19 mouse cellular contexts compared by ENCODE assay signal in genomic region chr9:59716275-59716898, GRCm38 (mm10). TPM values are rescaled to one million over a fixed set of nuclear protein-coding genes. Genes with fewer than 3 reads are reported as not detected.
A peak's percentile ranks its signal among the peaks of the same experiment; 100 is the strongest.
DNase-seq lines count a peak whose midpoint lies in the region; ATAC-seq lines count a peak whose summit lies in the region.
"Had no signal": no experiment of that assay in that cellular context is flagged by ENCODE, and none has a peak within 500 bp of the region (broad histone marks: within the 10 kb centered on the region; RNA-seq: fewer than 3 reads in every experiment).

No protein-coding gene starts in this region.

- no peaks in the 10 kb centered on the region for H3K27me3 ChIP-seq in kidney, embryonic 14.5 days (ENCODE audit: control insufficient read depth, insufficient read depth, low read length)
- H3K27me3 ChIP-seq in heart, embryonic 11.5 days (ENCODE audit: control insufficient read depth, insufficient read depth, low read length) = no peaks in the 10 kb centered on the region
- H3K27me3 ChIP-seq: embryonic facial prominence, embryonic 15.5 days; midbrain, embryonic 12.5 days; Patski had no signal

- no peaks in the 10 kb centered on the region for H3K4me1 ChIP-seq in kidney, embryonic 14.5 days (ENCODE audit: control insufficient read depth, insufficient read depth, low read length)
- no peaks in the 10 kb centered on the region for H3K4me1 ChIP-seq in heart, embryonic 11.5 days (ENCODE audit: control insufficient read depth, insufficient read depth, low read length)
- H3K4me1 ChIP-seq: embryonic facial prominence, embryonic 15.5 days had no signal

- WGBS in kidney, embryonic 14.5 days = 57% methylated on average over 7 of the region's 7 CpGs
- WGBS in heart, embryonic 11.5 days (ENCODE audit: insufficient replicate concordance) = 72% methylated on average over 7 of the region's 7 CpGs

- no peak overlapping the region for H3K9ac ChIP-seq in kidney, embryonic 14.5 days (ENCODE audit: low read depth, low read length)
- H3K9ac ChIP-seq in heart, embryonic 11.5 days (ENCODE audit: low read depth, low read length) = no peak overlapping the region
- H3K9ac ChIP-seq: embryonic facial prominence, embryonic 15.5 days; liver, embryonic 14.5 days; midbrain, embryonic 12.5 days had no signal

- no peak overlapping the region for H3K4me3 ChIP-seq in kidney, embryonic 14.5 days (ENCODE audit: low read length)
- H3K4me3 ChIP-seq in heart, embryonic 11.5 days (ENCODE audit: low read depth, low read length) = no peak overlapping the region
- H3K4me3 ChIP-seq: embryonic facial prominence, embryonic 15.5 days; midbrain, embryonic 12.5 days had no signal

- H3K4me2 ChIP-seq in kidney, embryonic 14.5 days (replicated peaks; ENCODE audit: low read depth, low read length) = no peak overlapping the region
- no peak overlapping the region for H3K4me2 ChIP-seq in heart, embryonic 11.5 days
- H3K4me2 ChIP-seq: embryonic facial prominence, embryonic 15.5 days; midbrain, embryonic 12.5 days had no signal

- peak; percentile 75 for DNase-seq in kidney, adult 18-20 months
- peak; percentile 75 for DNase-seq in kidney, postnatal 14 days
- peak; percentile 30 for DNase-seq in lung, postnatal 10 days
- DNase-seq in yolk sac, embryonic 10.5 days (ENCODE audit: low spot score) = peak; percentile 77
- DNase-seq in adrenal gland, adult 8-10 months = no peak
- no peak for DNase-seq in frontal cortex, postnatal 36 days (ENCODE audit: low spot score in 2 of 2)
- DNase-seq: adrenal gland, postnatal 10 days; cerebellum, adult 9-11 months; heart, postnatal 4 days; thymus, postnatal 4 days had no signal

- H3K36me3 ChIP-seq in kidney, embryonic 14.5 days (ENCODE audit: control insufficient read depth, insufficient read depth, low read length) = no peaks in the 10 kb centered on the region
- no peaks in the 10 kb centered on the region for H3K36me3 ChIP-seq in heart, embryonic 11.5 days (ENCODE audit: control insufficient read depth, insufficient read depth, low read length)
- H3K36me3 ChIP-seq: embryonic facial prominence, embryonic 15.5 days; midbrain, embryonic 12.5 days had no signal

- ATAC-seq in kidney, embryonic 14.5 days (ENCODE audit: low FRiP score, low TSS enrichment) = no peak
- no peak for ATAC-seq in heart, embryonic 11.5 days (replicated peaks; ENCODE audit: insufficient number of reproducible peaks, low FRiP score, low TSS enrichment)
- ATAC-seq: CD4-positive, CD25-positive, alpha-beta regulatory T cell, adult 4 months; hindbrain, embryonic 16.5 days; Patski had no signal

- H3K27ac ChIP-seq in kidney, embryonic 14.5 days (ENCODE audit: low read depth, low read length) = no peak overlapping the region
- no peak overlapping the region for H3K27ac ChIP-seq in heart, embryonic 11.5 days (ENCODE audit: low read depth, low read length)
- H3K27ac ChIP-seq: embryonic facial prominence, embryonic 15.5 days; liver, embryonic 14.5 days; midbrain, embryonic 12.5 days had no signal

- H3K9me3 ChIP-seq in kidney, embryonic 14.5 days (ENCODE audit: control insufficient read depth, low read length) = no peaks in the 10 kb centered on the region
- H3K9me3 ChIP-seq in heart, embryonic 11.5 days (replicated peaks; ENCODE audit: control insufficient read depth, low read length) = no peaks in the 10 kb centered on the region
- H3K9me3 ChIP-seq: embryonic facial prominence, embryonic 15.5 days; midbrain, embryonic 12.5 days had no signal

RNA-seq across cellular contexts. Expression of gene Senp8, which starts 34.1 kb away (rescaled TPM):
- 12.6 and 13.9 TPM in 2 replicates for polyA plus RNA-seq in kidney, embryonic 14.5 days (2014; fragmentation: Nextera tagmentation; extraction: Ambion mirVana)
- total RNA-seq in adrenal gland, adult 8-10 months (2022) = 10 to 100 TPM in 3 of 4 experiments, 1 to 10 TPM in 1; 9.8 to 16.5 (median 11.5) TPM
- polyA plus RNA-seq in heart, embryonic 11.5 days (2014; fragmentation: Nextera tagmentation; extraction: Ambion mirVana) = 14.9 and 15.1 TPM in 2 replicates

RNA-seq across cellular contexts. Expression of gene Myo9a, which starts 34.3 kb away (rescaled TPM):
- 16.4 and 20.4 TPM in 2 replicates for polyA plus RNA-seq in kidney, embryonic 14.5 days (2014; fragmentation: Nextera tagmentation; extraction: Ambion mirVana)
- total RNA-seq in adrenal gland, adult 8-10 months (2022) = 10 to 100 TPM; 13.4 to 26.5 (median 16.8) TPM
- polyA plus RNA-seq in heart, embryonic 11.5 days (2014; fragmentation: Nextera tagmentation; extraction: Ambion mirVana) = 11.4 and 13.8 TPM in 2 replicates

RNA-seq across cellular contexts. Expression of gene Gramd2, which starts 36.4 kb away (rescaled TPM):
- 0.66 TPM in 2 replicates for polyA plus RNA-seq in kidney, embryonic 14.5 days (2014; fragmentation: Nextera tagmentation; extraction: Ambion mirVana)
- total RNA-seq in adrenal gland, adult 8-10 months (2022) = under 1 TPM in 3 of 4 experiments, not detected in 1; 0.07 to 0.20 (median 0.11) TPM
- 0.14 and 0.31 TPM in 2 replicates for polyA plus RNA-seq in heart, embryonic 11.5 days (2014; fragmentation: Nextera tagmentation; extraction: Ambion mirVana)
- total RNA-seq: granulocyte monocyte progenitor cell, adult 5-6 weeks had no signal
- polyA plus RNA-seq: CD4-positive, CD25-positive, alpha-beta regulatory T cell, adult 4 months had no signal

Comparison
In these comparisons a context has a peak if more than half of its experiments do, and no peak if none do; other contexts are left out.
1. DNase-seq: peak in kidney, adult 18-20 months (single experiment), kidney, postnatal 14 days (single experiment), lung, postnatal 10 days (single experiment) and yolk sac, embryonic 10.5 days (single experiment); none in adrenal gland, adult 8-10 months (single experiment) and frontal cortex, postnatal 36 days (0 of 2).